Mouse (Mus musculus) myocyte (in vitro differentiated cells): ENCODE measurements around the gene Gm4792. TPM values are rescaled to one million over a fixed set of nuclear protein-coding genes. Genes with fewer than 3 reads are reported as not detected.

Experiments
- H3K27me3 ChIP-seq: one replicate; pipeline ENCODE4 v1.6.1; 2011; ENCODE audit not compliant: control insufficient read depth, insufficient read depth, insufficient read length
- H3K36me3 ChIP-seq: one replicate; pipeline ENCODE4 v1.6.1; 2011; ENCODE audit not compliant: control insufficient read depth, insufficient read depth
- H3K4me2 ChIP-seq: one replicate; pipeline ENCODE4 v1.6.1; 2011; ENCODE audit warnings: low read depth, control low read depth
- H3K4me3 ChIP-seq: one replicate; pipeline ENCODE4 v1.5.1; 2011; ENCODE audit warnings: mild to moderate bottlenecking, control low read depth, moderate library complexity
- H3K79me2 ChIP-seq: one replicate; pipeline ENCODE4 v1.6.1; 2011; ENCODE audit not compliant: control insufficient read depth, insufficient read depth
- H3ac ChIP-seq: one replicate; pipeline ENCODE4 v1.6.1; 2011; ENCODE audit not compliant: control insufficient read depth, insufficient read length
- CEBPB ChIP-seq: IDR thresholded peaks from 2 replicates; pipeline ENCODE4 v1.6.1; 2011; ENCODE audit warnings: mild to moderate bottlenecking, moderate library complexity; ENCODE audit not compliant: poor library complexity, insufficient read depth, severe bottlenecking
- E2F4 ChIP-seq: IDR thresholded peaks from one replicate; pipeline ENCODE4 v1.6.1; 2011; ENCODE audit warnings: mild to moderate bottlenecking, control low read depth, moderate library complexity; ENCODE audit not compliant: insufficient read depth
- MAX ChIP-seq: IDR thresholded peaks from one replicate; pipeline ENCODE4 v1.6.1; 2011; ENCODE audit warnings: low read depth, mild to moderate bottlenecking, control low read depth
- MYOD1 ChIP-seq, 3 experiments: IDR thresholded peaks; one replicate each; pipeline ENCODE4 v1.6.1; 2011; ENCODE audit warnings: control low read depth in 2 of 3, low read depth in 2 of 3, mild to moderate bottlenecking in 2 of 3, moderate library complexity in 1 of 3; ENCODE audit not compliant: insufficient read length in 2 of 3, control insufficient read depth in 1 of 3
- MYOG ChIP-seq, 3 experiments: IDR thresholded peaks; one replicate each; pipeline ENCODE4 v1.6.1; 2011; ENCODE audit warnings: control low read depth in 2 of 3, low read depth in 2 of 3, mild to moderate bottlenecking in 2 of 3; ENCODE audit not compliant: insufficient read length in 2 of 3, control insufficient read depth in 1 of 3, insufficient read depth in 1 of 3
- POLR2A ChIP-seq: IDR thresholded peaks from one replicate; pipeline ENCODE4 v1.6.1; 2011; ENCODE audit warnings: low read depth, mild to moderate bottlenecking, control low read depth, moderate library complexity; ENCODE audit not compliant: insufficient read length
- POLR2AphosphoS2 ChIP-seq: IDR thresholded peaks from one replicate; pipeline ENCODE4 v1.6.1; 2011; ENCODE audit warnings: low read depth, control low read depth; ENCODE audit not compliant: insufficient read length
- REST ChIP-seq: IDR thresholded peaks from one replicate; pipeline ENCODE4 v1.6.1; 2011; ENCODE audit warnings: mild to moderate bottlenecking, control low read depth, moderate library complexity; ENCODE audit not compliant: insufficient read depth, insufficient read length
- SRF ChIP-seq: IDR thresholded peaks from one replicate; pipeline ENCODE4 v1.6.1; 2011; ENCODE audit warnings: low read depth; ENCODE audit not compliant: control insufficient read depth, insufficient read length
- TCF12 ChIP-seq: IDR thresholded peaks from one replicate; pipeline ENCODE4 v1.6.1; 2011; ENCODE audit warnings: mild to moderate bottlenecking, control low read depth; ENCODE audit not compliant: poor library complexity, insufficient read depth, severe bottlenecking
- TCF3 ChIP-seq: IDR thresholded peaks from one replicate; pipeline ENCODE4 v1.6.1; 2011; ENCODE audit warnings: low read depth, control low read depth; ENCODE audit not compliant: insufficient read length
- USF1 ChIP-seq: IDR thresholded peaks from one replicate; pipeline ENCODE4 v1.6.1; 2011; ENCODE audit warnings: low read depth, mild to moderate bottlenecking, control low read depth, moderate library complexity
- polyA plus RNA-seq: library from polyadenylated mRNA; unstranded; fragments of >200 nt; fragmentation: generic; extraction: Trizol; gene quantifications from one replicate; pipeline ENCODE4 v1.2.1, GENCODE M21; 2012; ENCODE audit warnings: missing spikeins

Gm4792 gene
- not detected for polyA plus RNA-seq

- Histone ChIP-seq H3K36me3 (no peaks in the 10 kb centered on the region), H3K79me2 (no peaks in the 10 kb centered on the region), H3K4me2 (no peak within 1 kb of the TSS), H3K27me3 (peaks cover 14% of the 10 kb centered on the region), H3K4me3 (no peak within 1 kb of the TSS), H3ac (no peak within 1 kb of the TSS)
- TF ChIP-seq REST = no peak
- no peak for TF ChIP-seq USF1
- TF ChIP-seq MYOD1 (IDR thresholded peaks at IDR 0.05; ENCODE audit: control insufficient read depth in 1 of 3, insufficient read length in 2 of 3, low read depth in 2 of 3) = no peak
- TF ChIP-seq TCF12 = no peak
- TF ChIP-seq TCF3 = no peak
- no peak for TF ChIP-seq MYOG (IDR thresholded peaks at IDR 0.05; ENCODE audit: control insufficient read depth in 1 of 3, insufficient read depth in 1 of 3, insufficient read length in 2 of 3, low read depth in 2 of 3)
- TF ChIP-seq MAX = no peak
- TF ChIP-seq POLR2A = no peak
- TF ChIP-seq SRF = no peak
Measured at GRCm38 (mm10) chr10:94298471-94298870, at the start of gene Gm4792. Gene Gm4792, minus strand, starts transcription at chr10:94298703.

GRCm38 (mm10) chr10:94347959-94348358 lies 49.5 kb upstream of the Gm4792 start:
- TF ChIP-seq POLR2A (no peak), E2F4 (no peak), USF1 (no peak), CEBPB (no peak), TCF12 (no peak), POLR2AphosphoS2 (no peak), MAX (no peak), REST (no peak), MYOG (IDR thresholded peaks at IDR 0.05; ENCODE audit: control insufficient read depth in 1 of 3, insufficient read depth in 1 of 3, insufficient read length in 2 of 3, low read depth in 2 of 3) (no peak), TCF3 (no peak)
- Histone ChIP-seq H3K27me3 (no peaks in the 10 kb centered on the region), H3ac (no peak overlapping the region), H3K79me2 (no peaks in the 10 kb centered on the region), H3K36me3 (no peaks in the 10 kb centered on the region), H3K4me2 (no peak overlapping the region), H3K4me3 (no peak overlapping the region)

- no peak overlapping the region for H3K4me3 ChIP-seq
- H3K27me3 ChIP-seq = no peaks in the 10 kb centered on the region
- H3K4me2 ChIP-seq = no peak overlapping the region
- H3K36me3 ChIP-seq = no peaks in the 10 kb centered on the region
- H3ac ChIP-seq = no peak overlapping the region
- TF ChIP-seq TCF12 (no peak), CEBPB (no peak), POLR2A (no peak), MAX (no peak), MYOD1 (IDR thresholded peaks at IDR 0.05; ENCODE audit: control insufficient read depth in 1 of 3, insufficient read length in 2 of 3, low read depth in 2 of 3) (no peak), REST (no peak), POLR2AphosphoS2 (no peak), USF1 (no peak), TCF3 (no peak), SRF (no peak), MYOG (IDR thresholded peaks at IDR 0.05; ENCODE audit: control insufficient read depth in 1 of 3, insufficient read depth in 1 of 3, insufficient read length in 2 of 3, low read depth in 2 of 3) (no peak), E2F4 (no peak)
- no peaks in the 10 kb centered on the region for H3K79me2 ChIP-seq
Measured at GRCm38 (mm10) chr10:94347296-94347695, 48.8 kb upstream of the Gm4792 start.

- H3K79me2 ChIP-seq = no peaks in the 10 kb centered on the region
- no peak overlapping the region for H3ac ChIP-seq
- TF ChIP-seq CEBPB (no peak), TCF12 (no peak), MAX (no peak), USF1 (no peak), E2F4 (no peak), MYOG (IDR thresholded peaks at IDR 0.05; ENCODE audit: control insufficient read depth in 1 of 3, insufficient read depth in 1 of 3, insufficient read length in 2 of 3, low read depth in 2 of 3) (no peak), POLR2AphosphoS2 (no peak)
- H3K4me2 ChIP-seq = no peak overlapping the region
- no peak overlapping the region for H3K4me3 ChIP-seq
- no peaks in the 10 kb centered on the region for H3K36me3 ChIP-seq
- H3K27me3 ChIP-seq = no peaks in the 10 kb centered on the region
Measured at GRCm38 (mm10) chr10:94346596-94346995, 48.1 kb upstream of the Gm4792 start.

GRCm38 (mm10) chr10:94345509-94346252 lies 47.2 kb upstream of the Gm4792 start:
- Histone ChIP-seq H3K27me3 (no peaks in the 10 kb centered on the region), H3K4me3 (no peak overlapping the region), H3ac (no peak overlapping the region), H3K4me2 (no peak overlapping the region), H3K79me2 (no peaks in the 10 kb centered on the region), H3K36me3 (no peaks in the 10 kb centered on the region)
- TF ChIP-seq MYOG (IDR thresholded peaks at IDR 0.05; ENCODE audit: control insufficient read depth in 1 of 3, insufficient read depth in 1 of 3, insufficient read length in 2 of 3, low read depth in 2 of 3) (no peak), REST (no peak), TCF12 (no peak), SRF (no peak), POLR2A (no peak), POLR2AphosphoS2 (no peak)
